Mouse (Mus musculus) forebrain, embryonic 14.5 days (tissue): Measurements from ENCODE around the gene Fam174b. TPM values are rescaled to one million over a fixed set of nuclear protein-coding genes. Genes with fewer than 3 reads are reported as not detected.

ENCODE experiments used
- ATAC-seq: fragments of 200-750 bp; cut with Nextera tagmentation; 2 replicates; pipeline ENCODE4 v1.8.0; 2017; ENCODE audit warnings: mild to moderate bottlenecking, moderate library complexity
- DNase-seq: peaks from one replicate; pipeline ENCODE4 v3.0.0-alpha.2; 2015; ENCODE audit warnings: low spot score
- H3K27ac ChIP-seq: fragments of 300-500 bp; sonication (generic); 2 replicates; pipeline ENCODE4 v1.5.1; 2014; ENCODE audit warnings: low read depth, mild to moderate bottlenecking, control low read depth, low read length, moderate library complexity
- H3K27me3 ChIP-seq: fragments of 300-500 bp; sonication (generic); replicated peaks from 2 replicates; pipeline ENCODE4 v1.6.1; 2014; ENCODE audit warnings: low read length, control low read depth, mixed read lengths; ENCODE audit not compliant: control insufficient read depth, insufficient read depth
- H3K36me3 ChIP-seq: fragments of 300-500 bp; sonication (generic); 2 replicates; pipeline ENCODE4 v1.6.1; 2014; ENCODE audit warnings: low read length, control low read depth; ENCODE audit not compliant: control insufficient read depth, insufficient read depth
- H3K4me1 ChIP-seq: fragments of 300-500 bp; sonication (generic); 2 replicates; pipeline ENCODE4 v1.6.1; 2014; ENCODE audit warnings: antibody characterized with exemption, low read length, control low read depth; ENCODE audit not compliant: control insufficient read depth, insufficient read depth
- H3K4me2 ChIP-seq: fragments of 300-500 bp; sonication (generic); 2 replicates; pipeline ENCODE4 v1.6.1; 2014; ENCODE audit warnings: mild to moderate bottlenecking, control low read depth, low read length
- H3K4me3 ChIP-seq: fragments of 300-500 bp; sonication (generic); 2 replicates; pipeline ENCODE4 v1.5.1; 2014; ENCODE audit warnings: low read depth, low read length, control low read depth
- H3K9ac ChIP-seq: fragments of 300-500 bp; sonication (generic); 2 replicates; pipeline ENCODE4 v1.6.1; 2014; ENCODE audit warnings: mild to moderate bottlenecking, low read length, control low read depth, moderate library complexity
- H3K9me3 ChIP-seq: fragments of 300-500 bp; sonication (generic); replicated peaks from 2 replicates; pipeline ENCODE4 v1.6.1; 2016; ENCODE audit warnings: low read length, control low read depth, mixed read lengths; ENCODE audit not compliant: control insufficient read depth
- WGBS: fragments of 180-500 bp; shearing (Covaris S2); extraction: QIAGEN DNeasy Blood & Tissue Kit; methylation state at CpG from one replicate; pipeline ENCODE4 v1.1.7; 2014; 5-methylcytosine and 5-hydroxymethylcytosine counted together
- polyA plus RNA-seq: library from polyadenylated mRNA; unstranded; fragments of >200 nt; fragmentation: Nextera tagmentation; extraction: Ambion mirVana; gene quantifications from 2 replicates; pipeline ENCODE4 v1.2.1, GENCODE M21; 2014

Fam174b gene
- polyA plus RNA-seq, result 13.2 and 22.6 TPM in 2 replicates

DNA sequence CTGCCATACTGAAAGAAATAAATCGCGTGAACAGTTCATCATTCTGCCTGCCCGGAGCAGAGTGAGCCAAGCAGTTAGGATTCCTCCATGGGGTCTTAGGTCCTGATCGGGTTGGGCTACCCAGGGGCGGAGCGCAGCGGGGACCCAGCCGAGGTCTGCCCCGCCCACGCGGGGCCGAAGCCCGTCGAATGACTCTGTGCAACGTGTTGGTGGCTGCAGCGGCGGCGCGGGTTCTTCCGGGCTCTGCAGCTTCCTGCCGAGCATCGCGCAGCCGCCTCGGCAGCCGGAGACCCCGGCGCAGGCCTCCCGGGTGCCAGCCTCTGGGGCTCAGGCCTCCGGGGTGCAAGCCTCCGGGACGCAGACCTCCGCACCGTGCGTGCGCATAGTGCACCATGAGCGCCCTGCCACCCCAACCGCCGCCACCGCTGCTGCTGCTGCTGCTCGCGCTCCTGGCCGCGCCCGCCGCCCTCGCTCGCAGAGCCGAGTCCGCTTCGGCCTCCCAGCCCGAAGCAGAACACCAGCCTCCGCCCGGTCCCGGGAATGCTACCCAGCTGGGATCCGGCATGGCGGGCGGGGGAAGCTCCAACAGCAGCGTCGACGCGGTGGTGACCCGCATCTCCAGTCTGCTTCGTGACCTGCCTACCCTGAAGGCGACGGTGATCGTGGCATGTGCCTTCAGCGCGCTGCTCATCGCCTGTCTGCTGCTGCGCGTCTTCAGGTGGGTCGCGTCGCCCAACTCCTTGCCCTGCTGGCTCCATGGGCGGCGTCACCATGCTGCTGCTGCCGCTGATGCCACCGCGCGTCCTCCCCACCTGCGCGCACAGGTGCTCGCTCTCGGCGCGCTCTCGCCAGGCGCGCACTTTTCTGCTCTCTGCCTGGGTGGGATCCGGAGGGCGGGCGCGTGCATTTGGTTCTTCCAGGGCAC lies at the start of gene Fam174b:
Gene Fam174b (plus strand): TSS at position 192 of the 925 bp plus-strand sequence.
- peak within 1 kb of the TSS; percentile 61 for H3K4me3 ChIP-seq

DNA sequence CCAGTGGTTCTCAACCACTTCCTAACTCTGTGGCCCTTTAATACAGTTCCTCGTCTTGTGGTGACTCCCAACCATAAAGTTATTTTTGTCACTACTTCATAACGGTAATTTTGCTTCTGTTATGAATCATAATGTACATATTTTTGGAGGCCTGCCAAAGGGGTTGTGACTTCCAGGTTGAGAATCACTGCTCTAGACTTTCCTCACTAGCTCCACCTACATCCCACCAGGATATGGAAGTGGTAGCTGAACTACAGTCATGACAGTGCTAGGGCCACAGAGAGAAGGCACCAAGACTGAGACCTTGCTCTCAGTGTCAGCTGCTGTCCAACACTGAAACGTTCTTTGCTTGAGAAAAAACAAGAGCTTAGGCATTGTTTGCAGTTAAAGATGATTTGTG lies 43.0 kb upstream of the Fam174b start:
- no peak for ATAC-seq
- Histone ChIP-seq H3K9me3 (no peaks in the 10 kb centered on the region), H3K27ac (no peak overlapping the region), H3K27me3 (no peaks in the 10 kb centered on the region), H3K4me2 (no peak overlapping the region), H3K4me3 (no peak overlapping the region), H3K36me3 (no peaks in the 10 kb centered on the region), H3K9ac (no peak overlapping the region), H3K4me1 (no peaks in the 10 kb centered on the region)
- 81% methylated on average over 3 of the region's 3 CpGs for WGBS
- DNase-seq, result no peak

More for the DNA sequence above, at the start of gene Fam174b:
- Histone ChIP-seq H3K27ac (peak within 1 kb of the TSS; percentile 60; the same call in 1 of the 2 replicates), H3K27me3 (peaks cover 17% of the 10 kb centered on the region; the same call in 1 of the 2 replicates), H3K9me3 (no peaks in the 10 kb centered on the region), H3K36me3 (no peaks in the 10 kb centered on the region), H3K9ac (peak within 1 kb of the TSS; percentile 77), H3K4me1 (no peaks in the 10 kb centered on the region; the same call in 1 of the 2 replicates), H3K4me2 (peak within 1 kb of the TSS; percentile 92)
- WGBS, result 1% methylated on average over 94 of the region's 94 CpGs
- peak; percentile 86 for ATAC-seq
- peak; percentile 74 for DNase-seq

DNA sequence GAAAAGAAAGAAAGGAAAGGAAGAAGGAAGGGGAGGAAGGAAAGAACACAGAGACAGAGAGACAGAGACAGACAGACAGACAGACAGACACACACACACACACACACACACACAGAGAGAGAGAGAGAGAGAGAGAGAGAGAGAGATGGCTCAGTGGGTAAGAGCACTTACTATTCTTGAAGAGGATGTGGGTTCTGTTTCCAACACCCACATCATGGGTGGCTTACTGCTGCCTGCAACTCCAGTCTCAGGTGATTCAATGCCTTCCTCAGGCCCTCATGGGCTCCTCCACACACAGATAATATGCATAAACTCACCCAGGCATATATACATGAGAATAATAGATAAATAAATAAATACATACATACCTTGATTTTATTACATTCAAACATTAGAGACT lies 35.8 kb upstream of the Fam174b start:
- Histone ChIP-seq H3K4me2 (no peak overlapping the region), H3K27me3 (no peaks in the 10 kb centered on the region), H3K9me3 (no peaks in the 10 kb centered on the region), H3K9ac (no peak overlapping the region), H3K27ac (no peak overlapping the region), H3K36me3 (no peaks in the 10 kb centered on the region), H3K4me1 (no peaks in the 10 kb centered on the region), H3K4me3 (no peak overlapping the region)
- ATAC-seq (no peak), DNase-seq (no peak)

DNA sequence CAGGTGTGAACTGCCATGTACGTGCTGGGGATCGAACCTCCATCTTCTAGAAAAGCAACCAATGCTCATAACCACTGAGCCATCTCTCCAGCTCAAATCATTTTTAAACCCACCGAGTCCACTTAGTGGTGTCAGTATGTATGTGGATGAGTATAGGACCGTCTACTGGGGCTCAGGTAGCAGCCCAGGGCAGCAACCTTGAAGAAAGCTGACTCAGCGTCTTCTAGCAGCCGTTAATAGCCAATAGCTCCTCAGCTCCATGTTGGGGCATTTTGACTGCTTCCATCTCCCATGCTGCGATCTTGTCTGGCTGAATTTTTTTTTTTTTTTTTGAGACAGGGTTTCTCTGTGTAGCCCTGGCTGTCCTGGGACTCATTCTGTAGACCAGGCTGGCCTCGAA lies 26.6 kb upstream of the Fam174b start:
- WGBS, result 93% methylated on average over 8 of the region's 8 CpGs
- no peak overlapping the region for H3K4me3 ChIP-seq
- H3K4me2 ChIP-seq, result no peak overlapping the region
- H3K36me3 ChIP-seq, result no peaks in the 10 kb centered on the region
- ATAC-seq, result no peak
- no peak overlapping the region for H3K27ac ChIP-seq
- no peak for DNase-seq
- H3K9ac ChIP-seq, result no peak overlapping the region
- H3K27me3 ChIP-seq, result no peaks in the 10 kb centered on the region
- H3K9me3 ChIP-seq, result no peaks in the 10 kb centered on the region
- H3K4me1 ChIP-seq, result peaks cover 5% of the 10 kb centered on the region; the same call in 1 of the 2 replicates

DNA sequence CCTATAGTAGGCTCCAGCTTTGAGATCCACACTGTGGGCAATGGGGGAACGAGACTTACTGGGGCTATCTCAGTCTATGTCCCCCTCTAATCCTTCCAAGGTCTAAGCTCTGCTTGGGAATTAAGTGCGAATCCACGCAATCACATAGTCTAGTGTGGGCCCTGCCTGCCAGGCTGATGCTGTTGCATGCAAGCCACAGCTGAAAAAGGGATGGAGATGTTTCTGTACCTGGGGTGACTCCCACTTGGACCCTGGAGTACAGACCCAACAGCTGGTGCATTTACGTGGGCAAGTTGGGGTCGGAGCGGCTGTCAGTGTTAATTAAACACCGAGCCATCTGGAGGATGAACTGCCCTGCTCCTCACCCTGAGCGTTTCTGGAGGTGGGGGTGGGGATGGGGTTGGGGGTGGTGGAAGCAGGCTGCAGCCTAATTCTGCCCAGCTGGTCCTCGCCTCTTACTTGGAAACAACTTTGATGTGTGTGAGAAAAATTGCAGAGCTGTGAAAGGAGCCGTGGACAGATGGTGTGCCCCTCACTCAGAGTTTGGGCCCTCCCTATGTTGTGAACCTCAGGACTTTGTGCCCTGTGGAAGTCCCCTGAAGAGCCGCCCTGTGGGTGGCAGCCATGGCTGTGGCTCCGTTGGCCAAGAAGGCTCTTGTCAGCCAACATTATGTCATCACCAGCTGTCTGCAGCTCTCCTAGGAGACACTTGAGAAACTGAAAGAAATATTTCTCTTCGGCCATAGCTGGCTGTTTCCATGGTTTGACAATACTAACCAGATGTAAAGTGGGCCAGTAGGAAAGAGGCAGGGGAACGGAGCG lies 24.0 kb upstream of the Fam174b start:
- no peak overlapping the region for H3K9ac ChIP-seq
- H3K4me2 ChIP-seq, result no peak overlapping the region
- ATAC-seq (peak; percentile 89), DNase-seq (peak; percentile 69)
- H3K4me3 ChIP-seq, result no peak overlapping the region
- WGBS, result 65% methylated on average over 15 of the region's 15 CpGs
- no peaks in the 10 kb centered on the region for H3K9me3 ChIP-seq
- no peak overlapping the region for H3K27ac ChIP-seq
- no peaks in the 10 kb centered on the region for H3K27me3 ChIP-seq
- H3K4me1 ChIP-seq, result peaks cover 7% of the 10 kb centered on the region; the same call in 1 of the 2 replicates
- H3K36me3 ChIP-seq, result no peaks in the 10 kb centered on the region

DNA sequence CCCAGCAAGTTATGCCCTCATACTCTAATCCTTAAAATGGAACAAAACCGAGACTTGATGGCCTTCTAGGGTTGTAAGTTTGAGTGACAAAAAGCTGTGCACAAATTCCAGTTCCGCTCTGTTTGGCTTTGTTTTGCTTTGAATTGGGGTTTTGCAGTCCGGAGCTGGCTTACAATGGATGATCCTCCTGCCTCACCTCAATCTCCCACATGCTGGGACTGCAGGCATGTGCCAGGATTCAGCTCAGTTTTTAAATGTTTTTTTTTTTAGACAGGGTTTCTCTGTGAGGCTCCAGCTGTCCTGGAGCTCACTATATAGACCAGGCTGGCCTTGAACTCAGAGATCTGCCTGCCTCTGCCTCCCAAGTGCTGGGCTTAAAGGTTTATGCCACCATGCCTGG lies 23.3 kb upstream of the Fam174b start:
- Histone ChIP-seq H3K4me2 (no peak overlapping the region), H3K9me3 (no peaks in the 10 kb centered on the region), H3K27me3 (no peaks in the 10 kb centered on the region), H3K27ac (no peak overlapping the region), H3K36me3 (no peaks in the 10 kb centered on the region), H3K4me1 (peaks cover 7% of the 10 kb centered on the region; the same call in 1 of the 2 replicates), H3K9ac (no peak overlapping the region), H3K4me3 (no peak overlapping the region)
- ATAC-seq (no peak), DNase-seq (no peak)
- WGBS, result 59% methylated on average over 3 of the region's 3 CpGs

DNA sequence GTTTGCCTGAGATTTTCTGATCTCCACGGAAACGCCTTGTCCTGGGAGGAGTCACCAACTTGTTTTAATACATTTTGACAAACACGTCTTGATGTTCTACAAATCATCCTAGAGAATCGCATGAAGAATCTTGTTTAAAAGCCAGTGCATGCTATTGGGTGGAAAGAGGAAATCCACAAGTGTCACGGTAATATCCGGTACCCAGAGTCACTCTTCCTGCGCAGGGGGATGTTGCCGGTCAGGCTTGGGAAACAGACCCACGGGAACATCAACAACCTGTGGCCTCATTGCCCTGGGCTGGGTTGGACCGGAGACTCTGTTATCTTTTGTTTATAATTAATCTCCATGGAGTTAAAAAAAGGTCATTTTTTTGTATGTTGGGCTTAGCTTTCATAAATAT lies 22.1 kb upstream of the Fam174b start:
- Histone ChIP-seq H3K9ac (no peak overlapping the region), H3K4me2 (no peak overlapping the region), H3K27ac (no peak overlapping the region), H3K36me3 (no peaks in the 10 kb centered on the region), H3K4me3 (no peak overlapping the region), H3K27me3 (no peaks in the 10 kb centered on the region), H3K4me1 (peaks cover 7% of the 10 kb centered on the region; the same call in 1 of the 2 replicates), H3K9me3 (no peaks in the 10 kb centered on the region)
- 88% methylated on average over 10 of the region's 10 CpGs for WGBS
- ATAC-seq, result no peak
- DNase-seq, result no peak

DNA sequence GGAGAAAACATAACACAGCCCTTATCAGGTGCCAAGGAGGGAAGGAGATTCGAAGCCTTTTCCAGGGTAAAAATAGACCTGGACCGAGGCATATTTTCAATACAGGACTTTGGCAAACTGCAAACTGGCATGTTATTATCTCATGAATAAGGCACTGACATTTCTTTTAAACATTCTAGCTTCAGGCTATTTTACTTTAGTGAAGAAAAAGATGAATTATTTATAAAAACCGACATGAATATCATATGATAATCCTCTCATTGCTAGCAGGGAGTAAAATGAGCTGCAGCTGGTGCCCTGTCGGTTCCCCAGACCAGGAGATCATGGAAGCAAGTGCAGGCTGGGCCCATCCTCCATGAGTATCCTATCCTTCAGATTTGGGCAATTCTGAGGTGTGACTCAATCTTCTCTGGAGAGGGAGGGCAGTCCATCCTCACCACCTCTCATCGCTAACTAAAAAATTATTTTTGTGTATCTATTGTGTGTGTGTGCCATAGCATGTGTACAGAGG lies 21.6 kb upstream of the Fam174b start:
- ATAC-seq (no peak), DNase-seq (no peak)
- no peak overlapping the region for H3K4me3 ChIP-seq
- no peak overlapping the region for H3K4me2 ChIP-seq
- H3K9me3 ChIP-seq, result no peaks in the 10 kb centered on the region
- 78% methylated on average over 5 of the region's 5 CpGs for WGBS
- peaks cover 7% of the 10 kb centered on the region; the same call in 1 of the 2 replicates for H3K4me1 ChIP-seq
- no peak overlapping the region for H3K9ac ChIP-seq
- no peaks in the 10 kb centered on the region for H3K36me3 ChIP-seq
- H3K27ac ChIP-seq, result no peak overlapping the region
- no peaks in the 10 kb centered on the region for H3K27me3 ChIP-seq
